Mouse (Mus musculus) MEL (cell line): ENCODE measurements around the gene Brf1.

Experiments used
- CTCF ChIP-seq, 3 experiments: IDR thresholded peaks in 2 of 3; conservative IDR thresholded peaks in 1 of 3; 2 replicates each; pipeline ENCODE4 v1.5.1; 2011 to 2012; ENCODE audit warnings: low read length in 3 of 3, low read depth in 2 of 3, mild to moderate bottlenecking in 2 of 3, improper control_type of control experiment in 1 of 3, inconsistent platforms in 1 of 3, mixed read lengths in 1 of 3, moderate library complexity in 1 of 3; ENCODE audit not compliant: control insufficient read depth in 1 of 3, insufficient read depth in 1 of 3, poor library complexity in 1 of 3, severe bottlenecking in 1 of 3
- EP300 ChIP-seq, 2 experiments: IDR thresholded peaks; 2 replicates each; pipeline ENCODE4 v1.6.1; 2011; ENCODE audit warnings: improper control_type of control experiment in 2 of 2, low read length in 2 of 2, low read depth in 1 of 2, mild to moderate bottlenecking in 1 of 2
- GABPA ChIP-seq: IDR thresholded peaks from 2 replicates; pipeline ENCODE4 v1.6.1; 2012; ENCODE audit warnings: low read depth, mild to moderate bottlenecking, inconsistent platforms, low read length, improper control_type of control experiment, moderate library complexity
- HCFC1 ChIP-seq: IDR thresholded peaks from 2 replicates; pipeline ENCODE4 v1.6.1; 2012; ENCODE audit warnings: low read depth, mild to moderate bottlenecking, inconsistent platforms, low read length, improper control_type of control experiment, moderate library complexity
- MAFK ChIP-seq: IDR thresholded peaks from 2 replicates; pipeline ENCODE4 v1.6.1; 2011; ENCODE audit warnings: low read depth, mild to moderate bottlenecking, low read length, improper control_type of control experiment, borderline replicate concordance
- MXI1 ChIP-seq: IDR thresholded peaks from 2 replicates; pipeline ENCODE4 v1.6.1; 2011; ENCODE audit warnings: mild to moderate bottlenecking, low read depth, low read length, improper control_type of control experiment
- POLR2A ChIP-seq, 2 experiments: IDR thresholded peaks; 2 replicates each; pipeline ENCODE4 v1.6.1; 2011 to 2012; ENCODE audit warnings: low read length in 2 of 2, mild to moderate bottlenecking in 2 of 2, control low read depth in 1 of 2, improper control_type of control experiment in 1 of 2, low read depth in 1 of 2, moderate library complexity in 1 of 2; ENCODE audit not compliant: control insufficient read depth in 1 of 2, insufficient read depth in 1 of 2, poor library complexity in 1 of 2
- POLR2AphosphoS2 ChIP-seq: IDR thresholded peaks from 2 replicates; pipeline ENCODE4 v1.6.1; 2011; ENCODE audit warnings: low read length, improper control_type of control experiment
- POLR2AphosphoS5 ChIP-seq: IDR thresholded peaks from 2 replicates; pipeline ENCODE4 v1.6.1; 2012; ENCODE audit warnings: low read depth, borderline replicate concordance, mild to moderate bottlenecking, inconsistent platforms, low read length, moderate library complexity, mixed read lengths
- UBTF ChIP-seq: IDR thresholded peaks from 2 replicates; pipeline ENCODE4 v1.6.1; 2012; ENCODE audit warnings: low read depth, mild to moderate bottlenecking, inconsistent platforms, low read length, improper control_type of control experiment, moderate library complexity, borderline replicate concordance; ENCODE audit not compliant: insufficient read depth
- USF2 ChIP-seq, 2 experiments: IDR thresholded peaks; 2 replicates each; pipeline ENCODE4 v1.6.1; 2011 to 2012; ENCODE audit warnings: improper control_type of control experiment in 2 of 2, low read length in 2 of 2, borderline replicate concordance in 1 of 2, inconsistent platforms in 1 of 2, low read depth in 1 of 2, mild to moderate bottlenecking in 1 of 2; ENCODE audit not compliant: insufficient read depth in 1 of 2
- ZKSCAN1 ChIP-seq: IDR thresholded peaks from 2 replicates; pipeline ENCODE4 v1.6.1; 2012; ENCODE audit warnings: low read depth, mild to moderate bottlenecking, inconsistent platforms, low read length, improper control_type of control experiment, moderate library complexity

DNA sequence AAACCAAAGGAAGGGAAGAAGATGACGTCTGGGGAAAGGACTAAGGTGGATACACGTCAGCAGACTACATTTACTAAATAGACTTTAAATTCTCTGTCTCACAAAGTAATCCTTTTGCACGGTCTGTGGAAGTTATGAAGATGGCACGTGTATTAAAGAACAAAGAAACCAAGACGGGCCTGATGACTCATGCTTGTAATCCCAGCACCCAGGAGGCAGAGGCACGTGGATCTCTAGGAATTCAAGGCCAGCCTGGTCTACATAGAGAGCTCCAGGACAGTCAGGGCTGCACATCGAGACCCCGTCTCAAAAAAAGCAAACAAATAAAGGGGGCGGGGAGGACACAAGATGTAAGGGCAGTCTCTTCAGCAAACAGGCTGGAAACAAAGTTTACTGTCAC is 25.8 kb downstream of the Brf1 start:
- no peak for TF ChIP-seq UBTF
- TF ChIP-seq CTCF (IDR thresholded peaks at IDR 0.05 in 2 of 3, conservative IDR thresholded peaks at IDR 0.05 in 1 of 3; ENCODE audit: control insufficient read depth in 1 of 3, insufficient read depth in 1 of 3, low read depth in 2 of 3, low read length in 3 of 3, poor library complexity in 1 of 3, severe bottlenecking in 1 of 3) = no peak
- TF ChIP-seq MXI1 = no peak
- no peak for TF ChIP-seq POLR2AphosphoS5
- no peak for TF ChIP-seq EP300 (IDR thresholded peaks at IDR 0.05; ENCODE audit: low read depth in 1 of 2, low read length in 2 of 2)
- TF ChIP-seq POLR2A (IDR thresholded peaks at IDR 0.05; ENCODE audit: control insufficient read depth in 1 of 2, insufficient read depth in 1 of 2, low read depth in 1 of 2, low read length in 2 of 2, poor library complexity in 1 of 2) = no peak
- no peak for TF ChIP-seq MAFK
- TF ChIP-seq ZKSCAN1 = no peak
- TF ChIP-seq GABPA = no peak
- no peak for TF ChIP-seq POLR2AphosphoS2
- TF ChIP-seq USF2 (IDR thresholded peaks at IDR 0.05; ENCODE audit: borderline replicate concordance in 1 of 2, insufficient read depth in 1 of 2, low read depth in 1 of 2, low read length in 2 of 2) = no peak
- no peak for TF ChIP-seq HCFC1
